Mouse (Mus musculus) stomach, embryonic 14.5 days (tissue): ENCODE data around the gene Ogdh. TPM values are rescaled to one million over a fixed set of nuclear protein-coding genes. Genes with fewer than 3 reads are reported as not detected.

Source experiments
- ATAC-seq: fragments of 200-750 bp; cut with Nextera tagmentation; 2 replicates; pipeline ENCODE4 v1.8.0; 2017; ENCODE audit warnings: low read depth, moderate TSS enrichment; ENCODE audit not compliant: insufficient number of reproducible peaks, insufficient read depth, low FRiP score
- H3K27ac ChIP-seq: fragments of 300-500 bp; sonication (generic); 2 replicates; pipeline ENCODE4 v1.5.1; 2014; ENCODE audit warnings: mild to moderate bottlenecking, low read length, moderate library complexity, mixed read lengths
- H3K27me3 ChIP-seq: fragments of 300-500 bp; sonication (generic); 2 replicates; pipeline ENCODE4 v1.6.1; 2014; ENCODE audit warnings: low read length, control low read depth, mixed read lengths; ENCODE audit not compliant: control insufficient read depth, insufficient read depth
- H3K36me3 ChIP-seq: fragments of 300-500 bp; sonication (generic); 2 replicates; pipeline ENCODE4 v1.6.1; 2014; ENCODE audit warnings: mild to moderate bottlenecking, control low read depth, low read length, moderate library complexity, mixed read lengths; ENCODE audit not compliant: control insufficient read depth, insufficient read depth
- H3K4me1 ChIP-seq: fragments of 300-500 bp; sonication (generic); 2 replicates; pipeline ENCODE4 v1.6.1; 2014; ENCODE audit warnings: low read length, control low read depth, mixed read lengths; ENCODE audit not compliant: control insufficient read depth, insufficient read depth
- H3K4me2 ChIP-seq: fragments of 300-500 bp; sonication (generic); replicated peaks from 2 replicates; pipeline ENCODE4 v1.6.1; 2014; ENCODE audit warnings: low read depth, low read length, control low read depth
- H3K4me3 ChIP-seq: fragments of 300-500 bp; sonication (generic); 2 replicates; pipeline ENCODE4 v1.5.1; 2014; ENCODE audit warnings: low read depth, low read length, control low read depth
- H3K9ac ChIP-seq: fragments of 300-500 bp; sonication (generic); replicated peaks from 2 replicates; pipeline ENCODE4 v1.6.1; 2014; ENCODE audit warnings: low read depth, mild to moderate bottlenecking, control low read depth, low read length, moderate library complexity, mixed read lengths
- H3K9me3 ChIP-seq: fragments of 300-500 bp; sonication (generic); 2 replicates; pipeline ENCODE4 v1.6.1; 2016; ENCODE audit warnings: low read depth, low read length, control low read depth; ENCODE audit not compliant: control insufficient read depth
- WGBS: fragments of 180-500 bp; shearing (Covaris S2); extraction: QIAGEN DNeasy Blood & Tissue Kit; methylation state at CpG from one replicate; pipeline ENCODE4 v1.1.7; 2014; 5-methylcytosine and 5-hydroxymethylcytosine counted together
- polyA plus RNA-seq: library from polyadenylated mRNA; unstranded; fragments of >200 nt; fragmentation: Nextera tagmentation; extraction: Ambion mirVana; gene quantifications from 2 replicates; pipeline ENCODE4 v1.2.1, GENCODE M21; 2014

Ogdh gene
- polyA plus RNA-seq, 1 experiment from 2014 or later, result 89.1 TPM

GRCm38 (mm10) chr11:6266621-6267020 lies 24.8 kb upstream of the Ogdh start:
- peaks cover 8% of the 10 kb centered on the region for H3K4me1 ChIP-seq
- no peak for ATAC-seq

GRCm38 (mm10) chr11:6267320-6268254 lies 23.8 kb upstream of the Ogdh start, which contains the start of gene Ddx56:
TSS of gene Ddx56 (minus strand) at chr11:6267772.
- WGBS, result 2% methylated on average over 50 of the region's 50 CpGs
- ATAC-seq, result peak; percentile 96
- peak within 1 kb of the TSS; percentile 97 for H3K4me2 ChIP-seq
- H3K36me3 ChIP-seq, result peaks cover 43% of the 10 kb centered on the region
- H3K4me3 ChIP-seq, result peak within 1 kb of the TSS; percentile 97
- peaks cover 8% of the 10 kb centered on the region for H3K4me1 ChIP-seq
- H3K9me3 ChIP-seq, result no peaks in the 10 kb centered on the region
- no peaks in the 10 kb centered on the region for H3K27me3 ChIP-seq
- H3K27ac ChIP-seq, result peak within 1 kb of the TSS; percentile 87
- H3K9ac ChIP-seq, result peak within 1 kb of the TSS; percentile 89

More at GRCm38 (mm10) chr11:6266621-6267020, 24.8 kb upstream of the Ogdh start:
- peak overlapping the region; percentile 89 for H3K9ac ChIP-seq
- peak overlapping the region; percentile 97 for H3K4me3 ChIP-seq
- no peaks in the 10 kb centered on the region for H3K9me3 ChIP-seq
- no peaks in the 10 kb centered on the region for H3K27me3 ChIP-seq
- 76% methylated on average over 9 of the region's 9 CpGs for WGBS
- peak overlapping the region; percentile 97 for H3K4me2 ChIP-seq
- H3K27ac ChIP-seq, result no peak overlapping the region
- H3K36me3 ChIP-seq, result peaks cover 52% of the 10 kb centered on the region

GRCm38 (mm10) chr11:6273607-6274006 lies 17.8 kb upstream of the Ogdh start:
- WGBS, result 47% methylated on average over 11 of the region's 11 CpGs
- Histone ChIP-seq H3K9me3 (no peaks in the 10 kb centered on the region), H3K4me1 (peaks cover 9% of the 10 kb centered on the region), H3K27me3 (no peaks in the 10 kb centered on the region), H3K4me2 (peak overlapping the region; percentile 79), H3K4me3 (peak overlapping the region; percentile 88), H3K36me3 (peaks cover 10% of the 10 kb centered on the region), H3K9ac (peak overlapping the region; percentile 73), H3K27ac (no peak overlapping the region)
- no peak for ATAC-seq

GRCm38 (mm10) chr11:6274387-6275093 lies 16.9 kb upstream of the Ogdh start, which contains the start of gene Tmed4:
TSS of gene Tmed4 (minus strand) at chr11:6274870.
- Histone ChIP-seq H3K9me3 (no peaks in the 10 kb centered on the region), H3K36me3 (peaks cover 10% of the 10 kb centered on the region), H3K9ac (peak within 1 kb of the TSS; percentile 73), H3K4me1 (peaks cover 9% of the 10 kb centered on the region), H3K4me2 (peak within 1 kb of the TSS; percentile 79), H3K27me3 (no peaks in the 10 kb centered on the region), H3K27ac (no peak within 1 kb of the TSS), H3K4me3 (peak within 1 kb of the TSS; percentile 88)
- WGBS, result under 1% methylated on average over 39 of the region's 39 CpGs
- peak; percentile 97 for ATAC-seq

GRCm38 (mm10) chr11:6275094-6275484 lies 16.3 kb upstream of the Ogdh start:
- H3K9ac ChIP-seq, result no peak overlapping the region; the same call in 1 of the 2 replicates
- H3K27ac ChIP-seq, result no peak overlapping the region
- 27% methylated on average over 7 of the region's 7 CpGs for WGBS
- peaks cover 10% of the 10 kb centered on the region for H3K36me3 ChIP-seq
- H3K9me3 ChIP-seq, result no peaks in the 10 kb centered on the region
- no peaks in the 10 kb centered on the region for H3K27me3 ChIP-seq
- peaks cover 9% of the 10 kb centered on the region for H3K4me1 ChIP-seq
- peak overlapping the region; percentile 88 for H3K4me3 ChIP-seq
- peak overlapping the region; percentile 79 for H3K4me2 ChIP-seq
- no peak; the same call in 1 of the 2 replicates for ATAC-seq

GRCm38 (mm10) chr11:6276466-6276865 lies 15.0 kb upstream of the Ogdh start:
- Histone ChIP-seq H3K9ac (no peak overlapping the region), H3K4me1 (peaks cover 9% of the 10 kb centered on the region), H3K27me3 (no peaks in the 10 kb centered on the region), H3K4me2 (no peak overlapping the region), H3K9me3 (no peaks in the 10 kb centered on the region), H3K4me3 (no peak overlapping the region), H3K36me3 (peaks cover 2% of the 10 kb centered on the region), H3K27ac (no peak overlapping the region)
- no peak for ATAC-seq
- WGBS, result 72% methylated on average over 3 of the region's 3 CpGs

- H3K27me3 ChIP-seq, result no peaks in the 10 kb centered on the region
- H3K4me1 ChIP-seq, result no peaks in the 10 kb centered on the region
- ATAC-seq, result no peak
- no peak overlapping the region for H3K4me3 ChIP-seq
- H3K36me3 ChIP-seq, result no peaks in the 10 kb centered on the region
- no peak overlapping the region for H3K4me2 ChIP-seq
- H3K27ac ChIP-seq, result no peak overlapping the region
- no peak overlapping the region for H3K9ac ChIP-seq
- WGBS, result 73% methylated on average over 3 of the region's 3 CpGs
- no peaks in the 10 kb centered on the region for H3K9me3 ChIP-seq
Observed at GRCm38 (mm10) chr11:6282940-6283339, 8.5 kb upstream of the Ogdh start.

GRCm38 (mm10) chr11:6290138-6290537 lies 1.3 kb upstream of the Ogdh start:
- no peak for ATAC-seq
- Histone ChIP-seq H3K36me3 (no peaks in the 10 kb centered on the region), H3K4me2 (no peak overlapping the region), H3K4me3 (no peak overlapping the region), H3K27me3 (no peaks in the 10 kb centered on the region), H3K9ac (no peak overlapping the region), H3K9me3 (no peaks in the 10 kb centered on the region), H3K4me1 (peaks cover 5% of the 10 kb centered on the region; the same call in 1 of the 2 replicates), H3K27ac (no peak overlapping the region)
- 92% methylated on average over 3 of the region's 3 CpGs for WGBS
